Mouse (Mus musculus) spleen, postnatal 14 days (tissue): ENCODE measurements around the gene Slc7a6.

Experiments
- DNase-seq, 2 experiments: peaks; one replicate each; pipeline ENCODE4 v3.0.0; 2021 to 2022; ENCODE audit warnings: low spot score in 2 of 2

The Slc7a6 gene

GRCm38 (mm10) chr8:106168356-106169016, at the start of gene Slc7a6:
TSS of gene Slc7a6 (plus strand) at chr8:106168857.
- peak; percentile 72 to 82 for DNase-seq

DNA sequence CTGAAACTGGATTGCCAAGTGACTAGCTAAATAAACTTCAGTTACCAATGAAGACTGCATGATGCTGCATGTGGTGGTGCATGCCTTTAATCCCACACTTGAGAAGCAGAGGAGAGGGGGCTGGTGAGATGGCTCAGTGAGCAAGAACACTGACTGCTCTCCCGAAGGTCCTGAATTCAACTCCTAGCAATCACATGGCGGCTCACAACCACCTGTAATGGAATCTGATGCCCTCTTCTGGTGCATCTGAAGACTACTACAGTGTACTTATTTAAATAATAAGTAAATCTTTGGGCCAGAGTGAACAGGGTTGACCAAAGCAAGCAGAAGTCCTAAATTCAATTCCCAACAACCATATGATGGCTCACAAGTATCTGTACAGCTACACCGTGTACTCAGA, 45.2 kb upstream of the Slc7a6 start:
- no peak for DNase-seq

GRCm38 (mm10) chr8:106126055-106126454, 42.6 kb upstream of the Slc7a6 start:
- DNase-seq: no peak

GRCm38 (mm10) chr8:106127054-106127453, 41.6 kb upstream of the Slc7a6 start:
- no peak for DNase-seq

- no peak for DNase-seq
Observed at GRCm38 (mm10) chr8:106127882-106128410, 40.7 kb upstream of the Slc7a6 start.

- DNase-seq: no peak
Observed at GRCm38 (mm10) chr8:106129232-106129930, 39.3 kb upstream of the Slc7a6 start.

- DNase-seq: no peak
Observed at GRCm38 (mm10) chr8:106129997-106130396, 38.7 kb upstream of the Slc7a6 start.

GRCm38 (mm10) chr8:106130505-106130904, 38.2 kb upstream of the Slc7a6 start:
- DNase-seq: no peak

DNA sequence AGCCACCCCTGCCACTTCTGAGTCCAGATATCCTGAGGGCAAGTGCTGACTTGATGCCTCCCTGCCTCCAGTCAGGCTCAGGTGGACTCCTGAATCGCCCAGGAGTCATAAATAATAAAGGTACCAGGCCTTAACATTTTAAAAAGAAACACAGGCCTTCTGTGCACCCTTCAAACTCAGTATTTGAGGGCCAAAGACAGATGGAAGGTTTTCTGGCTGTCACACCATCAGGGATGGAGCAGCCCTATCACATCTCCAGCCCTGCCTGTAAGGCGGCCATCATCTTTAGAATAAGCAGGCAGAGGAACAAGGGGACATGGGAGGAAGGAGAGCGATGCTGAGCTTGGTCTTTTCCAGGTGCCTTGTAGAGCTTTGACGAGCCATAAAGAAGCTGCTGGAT, 37.6 kb upstream of the Slc7a6 start:
- DNase-seq: no peak

- no peak for DNase-seq
Observed at GRCm38 (mm10) chr8:106131488-106132222, 37.0 kb upstream of the Slc7a6 start.

- DNase-seq: no peak
Observed at GRCm38 (mm10) chr8:106132356-106132755, 36.3 kb upstream of the Slc7a6 start.

DNA sequence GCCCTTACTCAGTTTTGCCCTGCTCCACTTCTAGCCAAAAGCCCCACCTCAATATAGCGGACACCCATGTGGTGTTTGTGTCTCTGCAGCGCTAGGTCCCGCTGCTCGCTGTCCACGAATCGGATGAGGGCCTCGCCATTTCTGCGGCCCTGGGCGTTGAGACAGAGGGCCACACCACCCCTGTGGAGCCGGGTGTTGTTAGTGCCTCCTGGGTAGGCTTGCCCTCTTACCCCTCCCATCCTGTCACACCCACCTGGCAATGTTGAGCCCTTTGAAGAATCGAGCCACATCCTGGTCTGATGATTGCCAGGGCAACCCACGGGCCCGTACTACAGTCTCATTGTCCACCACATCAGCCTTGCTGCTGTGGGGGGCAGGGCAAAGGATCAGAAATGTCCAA, 35.1 kb upstream of the Slc7a6 start:
- no peak for DNase-seq

GRCm38 (mm10) chr8:106133946-106134345, 34.7 kb upstream of the Slc7a6 start:
- DNase-seq: no peak

- DNase-seq: no peak
Observed at GRCm38 (mm10) chr8:106134751-106135571, 33.7 kb upstream of the Slc7a6 start.

- no peak for DNase-seq
Observed at GRCm38 (mm10) chr8:106135672-106136071, 33.0 kb upstream of the Slc7a6 start.

DNA sequence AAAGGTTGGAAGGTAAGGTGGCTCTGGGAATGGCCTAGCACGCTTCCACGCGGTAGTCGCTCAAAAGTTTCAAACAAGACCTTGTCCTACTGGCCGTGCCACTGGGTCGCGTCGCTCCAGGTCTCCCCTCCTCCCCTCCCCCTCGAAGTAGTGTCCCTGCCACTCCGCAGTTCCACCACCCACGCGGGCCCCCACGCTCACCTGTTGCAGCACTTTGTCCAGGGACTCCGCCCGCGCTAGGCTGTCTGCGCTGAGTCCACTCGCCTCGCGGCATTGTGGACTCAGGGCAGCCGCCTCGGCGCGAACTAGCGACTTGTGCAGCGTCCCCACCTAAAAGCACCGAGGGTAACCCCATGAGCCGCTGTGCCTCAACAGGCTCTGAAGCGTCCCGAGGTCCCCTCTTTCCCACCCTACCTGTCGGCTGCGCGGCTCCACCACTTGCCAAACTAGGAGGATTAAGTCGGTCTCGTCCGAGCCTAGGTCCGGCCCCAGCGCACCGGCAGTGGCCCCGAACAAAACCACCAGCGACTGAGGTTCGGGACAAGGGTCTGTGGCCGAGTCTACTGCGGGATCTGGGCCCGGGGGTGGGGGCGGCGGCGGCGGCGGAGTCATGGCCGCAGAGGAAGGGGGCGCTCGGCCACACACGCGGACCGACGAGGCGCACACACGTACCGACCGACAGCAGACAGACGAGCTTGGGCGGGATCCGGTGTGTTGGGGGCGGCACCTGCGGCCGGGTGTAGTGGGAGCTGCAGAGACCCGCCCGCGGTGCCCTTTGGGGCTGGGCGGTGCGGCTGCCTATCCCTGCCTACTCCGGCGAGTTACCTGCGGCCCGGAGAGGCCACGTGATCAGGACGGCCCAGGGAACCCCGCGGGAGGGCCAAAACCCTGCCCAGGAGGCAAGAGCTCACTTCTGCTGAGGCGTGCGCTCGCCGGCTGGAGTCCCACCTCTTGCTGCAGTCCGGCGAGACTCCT, 32.2 kb upstream of the Slc7a6 start, which contains the start of gene Esrp2:
Esrp2 (minus strand) TSS at position 819 of the 975 bp plus-strand sequence.
- DNase-seq: no peak

- no peak for DNase-seq
Observed at GRCm38 (mm10) chr8:106137218-106137905, 31.3 kb upstream of the Slc7a6 start.

GRCm38 (mm10) chr8:106137906-106138477, 30.7 kb upstream of the Slc7a6 start:
- no peak for DNase-seq

DNA sequence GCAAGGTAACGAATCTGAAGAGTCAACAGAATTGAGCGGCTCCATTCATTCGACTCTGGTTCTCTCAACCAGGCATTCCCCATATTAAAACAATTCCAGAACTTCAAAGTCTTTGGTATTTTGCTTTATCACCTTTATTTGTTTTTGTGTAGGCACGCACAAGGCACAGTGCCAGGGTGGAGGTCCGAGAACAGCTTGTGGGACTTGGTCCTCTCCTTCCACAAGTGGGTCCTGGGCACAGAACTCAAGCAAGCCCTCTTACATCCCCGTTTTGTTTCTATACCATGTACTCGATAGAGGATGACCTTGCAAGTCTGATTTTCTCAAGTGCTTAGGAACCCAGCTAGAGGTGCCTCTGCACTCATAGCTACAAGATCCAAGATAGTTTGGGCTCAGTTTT, 30.0 kb upstream of the Slc7a6 start:
- DNase-seq: no peak
